Mouse (Mus musculus): Measurements from ENCODE around the gene Rangrf. TPM values are rescaled to one million over a fixed set of nuclear protein-coding genes. Genes with fewer than 3 reads are reported as not detected.
"Not testable (repeated sequence)": the region's sequence is repeated elsewhere in the genome, so short reads cannot be mapped to it uniquely, and the experiment has no call there.

The Rangrf gene
- total and polyA plus RNA-seq, 3 experiments: 8.1 to 21.8 (median 16.2) TPM

GRCm38 (mm10) chr11:68980919-68981318 lies 5.9 kb upstream of the Rangrf start:
- Histone ChIP-seq H3K4me1 (ENCODE audit: insufficient read depth, low read depth, low read length) (peaks cover 9% of the 10 kb centered on the region), H3K27me3 (ENCODE audit: insufficient read depth, low read length) (peaks cover 5% of the 10 kb centered on the region; the same call in 1 of the 2 replicates), H3K9me3 (replicated peaks) (no peaks in the 10 kb centered on the region), H3K36me3 (replicated peaks) (peaks cover 12% of the 10 kb centered on the region), H3K4me3 (ENCODE audit: low read depth, low read length) (no peak overlapping the region)
- DNase-seq (ENCODE audit: low spot score) (no peak), ATAC-seq (ENCODE audit: extremely low read depth, insufficient number of reproducible peaks, low FRiP score, poor library complexity, severe bottlenecking) (no peak)
- TF ChIP-seq GATA1 (IDR thresholded peaks at IDR 0.05; ENCODE audit: borderline replicate concordance, low read length): no peak
- TF ChIP-seq POLR2AphosphoS5 (IDR thresholded peaks at IDR 0.05; ENCODE audit: insufficient replicate concordance, low read depth, low read length): no peak
- TF ChIP-seq TAL1 (conservative IDR thresholded peaks at IDR 0.05; ENCODE audit: low read depth, low read length): no peak

GRCm38 (mm10) chr11:68979320-68979733 lies 4.3 kb upstream of the Rangrf start:
- H3K9me3 ChIP-seq (replicated peaks): no peaks in the 10 kb centered on the region
- ATAC-seq (ENCODE audit: extremely low read depth, insufficient number of reproducible peaks, low FRiP score, poor library complexity, severe bottlenecking) (no peak), DNase-seq (ENCODE audit: low spot score) (no peak)
- H3K4me3 ChIP-seq (ENCODE audit: low read depth, low read length): no peak overlapping the region
- TF ChIP-seq TAL1 (conservative IDR thresholded peaks at IDR 0.05; ENCODE audit: low read depth, low read length): no peak
- no peak for TF ChIP-seq POLR2AphosphoS5 (IDR thresholded peaks at IDR 0.05; ENCODE audit: insufficient replicate concordance, low read depth, low read length)
- TF ChIP-seq GATA1 (IDR thresholded peaks at IDR 0.05; ENCODE audit: borderline replicate concordance, low read length): no peak
- H3K4me1 ChIP-seq (ENCODE audit: insufficient read depth, low read depth, low read length): peaks cover 9% of the 10 kb centered on the region
- H3K27me3 ChIP-seq (ENCODE audit: insufficient read depth, low read length): peaks cover 6% of the 10 kb centered on the region
- no peaks in the 10 kb centered on the region for H3K36me3 ChIP-seq (replicated peaks)

GRCm38 (mm10) chr11:68975601-68976000 lies 616 bp upstream of the Rangrf start:
- no peak overlapping the region for H3K4me3 ChIP-seq (ENCODE audit: low read depth, low read length)
- H3K9me3 ChIP-seq (replicated peaks): no peaks in the 10 kb centered on the region
- peaks cover 35% of the 10 kb centered on the region for H3K4me1 ChIP-seq (ENCODE audit: insufficient read depth, low read depth, low read length)
- DNase-seq (ENCODE audit: low spot score): no peak
- H3K27me3 ChIP-seq (ENCODE audit: insufficient read depth, low read length): peaks cover 4% of the 10 kb centered on the region
- no peak for ATAC-seq (ENCODE audit: extremely low read depth, insufficient number of reproducible peaks, low FRiP score, poor library complexity, severe bottlenecking)
- TF ChIP-seq POLR2AphosphoS5 (IDR thresholded peaks at IDR 0.05; ENCODE audit: insufficient replicate concordance, low read depth, low read length) (no peak), GATA2 (IDR thresholded peaks at IDR 0.05; ENCODE audit: borderline replicate concordance, low read depth, low read length) (no peak), GATA1 (IDR thresholded peaks at IDR 0.05; ENCODE audit: borderline replicate concordance, low read length) (no peak), TAL1 (conservative IDR thresholded peaks at IDR 0.05; ENCODE audit: low read depth, low read length) (no peak), CTCF (IDR thresholded peaks at IDR 0.05; ENCODE audit: low read depth, low read length) (no peak)
- H3K36me3 ChIP-seq (replicated peaks): peaks cover 14% of the 10 kb centered on the region

GRCm38 (mm10) chr11:68974059-68974450 lies 930 bp downstream of the Rangrf start:
- DNase-seq (ENCODE audit: low spot score) (no peak), ATAC-seq (ENCODE audit: extremely low read depth, insufficient number of reproducible peaks, low FRiP score, poor library complexity, severe bottlenecking) (no peak)
- Histone ChIP-seq H3K4me3 (ENCODE audit: low read depth, low read length) (peak overlapping the region; percentile 67; the same call in 1 of the 2 replicates), H3K4me1 (ENCODE audit: insufficient read depth, low read depth, low read length) (peaks cover 34% of the 10 kb centered on the region), H3K36me3 (replicated peaks) (peaks cover 19% of the 10 kb centered on the region), H3K9me3 (replicated peaks) (no peaks in the 10 kb centered on the region), H3K27me3 (ENCODE audit: insufficient read depth, low read length) (peaks cover 4% of the 10 kb centered on the region)
- TF ChIP-seq CTCF (IDR thresholded peaks at IDR 0.05; ENCODE audit: low read depth, low read length) (no peak), GATA2 (IDR thresholded peaks at IDR 0.05; ENCODE audit: borderline replicate concordance, low read depth, low read length) (no peak), GATA1 (IDR thresholded peaks at IDR 0.05; ENCODE audit: borderline replicate concordance, low read length) (no peak), POLR2AphosphoS5 (IDR thresholded peaks at IDR 0.05; ENCODE audit: insufficient replicate concordance, low read depth, low read length) (no peak), TAL1 (conservative IDR thresholded peaks at IDR 0.05; ENCODE audit: low read depth, low read length) (no peak)

- not testable (repeated sequence) for H3K27me3 ChIP-seq (ENCODE audit: insufficient read depth, low read length); H3K9me3 ChIP-seq (replicated peaks)
- Histone ChIP-seq H3K36me3 (replicated peaks) (peaks cover 19% of the 10 kb centered on the region), H3K4me3 (ENCODE audit: low read depth, low read length) (peak overlapping the region; percentile 67), H3K4me1 (ENCODE audit: insufficient read depth, low read depth, low read length) (peaks cover 40% of the 10 kb centered on the region)
- DNase-seq (ENCODE audit: low spot score): peak; percentile 79
- peak; percentile 68 for ATAC-seq (ENCODE audit: extremely low read depth, insufficient number of reproducible peaks, low FRiP score, poor library complexity, severe bottlenecking)
Measured at GRCm38 (mm10) chr11:68973250-68974058, 1.5 kb downstream of the Rangrf start.

- ATAC-seq (ENCODE audit: extremely low read depth, insufficient number of reproducible peaks, low FRiP score, poor library complexity, severe bottlenecking): no peak
- Histone ChIP-seq H3K4me1 (ENCODE audit: insufficient read depth, low read depth, low read length) (peaks cover 63% of the 10 kb centered on the region), H3K27me3 (ENCODE audit: insufficient read depth, low read length) (no peaks in the 10 kb centered on the region), H3K9me3 (replicated peaks) (no peaks in the 10 kb centered on the region), H3K36me3 (replicated peaks) (peaks cover 19% of the 10 kb centered on the region), H3K4me3 (ENCODE audit: low read depth, low read length) (no peak overlapping the region)
- no peak for DNase-seq (ENCODE audit: low spot score)
- TF ChIP-seq GATA1 (IDR thresholded peaks at IDR 0.05; ENCODE audit: borderline replicate concordance, low read length): no peak
- TF ChIP-seq POLR2AphosphoS5 (IDR thresholded peaks at IDR 0.05; ENCODE audit: insufficient replicate concordance, low read depth, low read length): no peak
- TF ChIP-seq GATA2 (IDR thresholded peaks at IDR 0.05; ENCODE audit: borderline replicate concordance, low read depth, low read length): no peak
- no peak for TF ChIP-seq TAL1 (conservative IDR thresholded peaks at IDR 0.05; ENCODE audit: low read depth, low read length)
- TF ChIP-seq CTCF (IDR thresholded peaks at IDR 0.05; ENCODE audit: low read depth, low read length): no peak
Measured at GRCm38 (mm10) chr11:68970232-68970631, 4.8 kb downstream of the Rangrf start.

Data from G1E (cell line).